Mouse (Mus musculus): Measurements from ENCODE around the gene Bpifc. TPM values are rescaled to one million over a fixed set of nuclear protein-coding genes. Genes with fewer than 3 reads are reported as not detected.
A peak's percentile ranks its signal among the peaks of the same experiment; 100 is the strongest.

Bpifc gene
- total RNA-seq, 2 experiments from 2014 or later = 0.67 to 1.8 TPM

GRCm38 (mm10) chr10:85956871-85957419, 54.8 kb downstream of the Bpifc start:
- peak; percentile 28 for ATAC-seq (replicated peaks; ENCODE audit: poor library complexity, severe bottlenecking)

GRCm38 (mm10) chr10:85954429-85954828, 57.3 kb downstream of the Bpifc start:
- ATAC-seq (replicated peaks; ENCODE audit: poor library complexity, severe bottlenecking) = no peak

GRCm38 (mm10) chr10:85953401-85953800, 58.3 kb downstream of the Bpifc start:
- no peak for ATAC-seq (replicated peaks; ENCODE audit: poor library complexity, severe bottlenecking)

- ATAC-seq (replicated peaks; ENCODE audit: poor library complexity, severe bottlenecking) = peak; percentile 88
Measured at GRCm38 (mm10) chr10:85951765-85952443, 59.8 kb downstream of the Bpifc start.

- ATAC-seq (replicated peaks; ENCODE audit: poor library complexity, severe bottlenecking) = no peak
Measured at GRCm38 (mm10) chr10:85948483-85949196, 63.1 kb downstream of the Bpifc start.

- no peak for ATAC-seq (replicated peaks; ENCODE audit: poor library complexity, severe bottlenecking)
Measured at GRCm38 (mm10) chr10:85936280-85936965, 75.3 kb downstream of the Bpifc start.

- no peak for ATAC-seq (replicated peaks; ENCODE audit: poor library complexity, severe bottlenecking)
Measured at GRCm38 (mm10) chr10:85929962-85930361, 81.7 kb downstream of the Bpifc start.

- ATAC-seq (replicated peaks; ENCODE audit: poor library complexity, severe bottlenecking) = no peak
Measured at GRCm38 (mm10) chr10:85929208-85929591, 82.5 kb downstream of the Bpifc start.

- peak; percentile 77 for ATAC-seq (replicated peaks; ENCODE audit: poor library complexity, severe bottlenecking)
Measured at GRCm38 (mm10) chr10:85928499-85929207, 83.0 kb downstream of the Bpifc start.

GRCm38 (mm10) chr10:85927676-85928445, 83.8 kb downstream of the Bpifc start, which contains the start of gene Ascl4:
Gene Ascl4, plus strand, starts transcription at chr10:85927681.
- ATAC-seq (replicated peaks; ENCODE audit: poor library complexity, severe bottlenecking) = peak; percentile 30; the same call in 1 of the 2 replicates

GRCm38 (mm10) chr10:85916498-85917309, 95.0 kb downstream of the Bpifc start, which contains the start of gene Prdm4:
Gene Prdm4, minus strand, starts transcription at chr10:85917142.
- peak; percentile 99 for ATAC-seq (replicated peaks; ENCODE audit: poor library complexity, severe bottlenecking)

Other genes starting within 250 kb of the Bpifc start
- 46.8 and 51.1 TPM in 2 replicates for gene Pwp1, start 182.4 kb downstream of the Bpifc start, total RNA-seq (2014; fragmentation: Nextera tagmentation)
- 78.9 and 81.5 TPM in 2 replicates for gene Pwp1, start 182.4 kb downstream of the Bpifc start, total RNA-seq (2017)
- gene Prdm4, start 94.8 kb downstream of the Bpifc start, total RNA-seq (2014; fragmentation: Nextera tagmentation) = 17.5 and 22.3 TPM in 2 replicates
- gene Prdm4, start 94.8 kb downstream of the Bpifc start, total RNA-seq (2017) = 25.6 and 28.9 TPM in 2 replicates
- gene Ascl4, start 84.2 kb downstream of the Bpifc start, total RNA-seq (2014; fragmentation: Nextera tagmentation) = not detected in 2 replicates
- gene Ascl4, start 84.2 kb downstream of the Bpifc start, total RNA-seq (2017) = not detected in 2 replicates
- 94.9 and 119 TPM in 2 replicates for gene Rtcb, start 54.1 kb downstream of the Bpifc start, total RNA-seq (2014; fragmentation: Nextera tagmentation)
- 171 and 187 TPM in 2 replicates for gene Rtcb, start 54.1 kb downstream of the Bpifc start, total RNA-seq (2017)
- 23.4 and 35.9 TPM in 2 replicates for gene Fbxo7, start 10.1 kb upstream of the Bpifc start, total RNA-seq (2014; fragmentation: Nextera tagmentation)
- gene Fbxo7, start 10.1 kb upstream of the Bpifc start, total RNA-seq (2017) = 16.8 and 24.3 TPM in 2 replicates

All from granulocyte monocyte progenitor cell, adult 5-6 weeks (primary cell).